Mouse (Mus musculus): ENCODE results near the gene Zfp536. TPM values are rescaled to one million over a fixed set of nuclear protein-coding genes. Genes with fewer than 3 reads are reported as not detected.

Zfp536 gene
- polyA plus RNA-seq, 1 experiment from 2014 or later = 3.3 TPM

DNA sequence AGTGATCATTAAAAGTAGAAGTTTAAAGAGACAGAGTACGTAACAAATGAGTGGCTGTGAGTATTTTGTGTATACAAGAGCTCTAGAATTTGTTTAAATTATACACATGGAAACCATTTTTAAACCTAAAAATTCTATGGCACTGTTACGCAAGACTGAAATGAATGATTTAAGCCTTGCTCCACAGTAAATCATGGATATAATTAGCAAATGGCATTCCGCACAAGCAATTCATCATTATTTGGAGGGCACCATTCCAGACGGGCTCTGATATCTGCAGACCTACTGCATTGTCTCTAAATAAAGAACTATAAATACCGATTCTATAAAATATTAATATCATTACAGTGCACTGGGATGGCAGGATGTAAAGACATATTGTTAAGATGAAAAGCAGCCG, 292.3 kb downstream of the Zfp536 start:
- 58% methylated on average over 6 of the region's 6 CpGs for WGBS
- Histone ChIP-seq H3K9ac (ENCODE audit: low read depth, low read length) (no peak overlapping the region), H3K4me2 (replicated peaks; ENCODE audit: low read depth) (no peak overlapping the region), H3K4me1 (replicated peaks; ENCODE audit: control insufficient read depth, insufficient read depth, low read length) (no peaks in the 10 kb centered on the region), H3K27ac (ENCODE audit: low read depth, low read length) (no peak overlapping the region), H3K4me3 (ENCODE audit: low read depth, low read length) (no peak overlapping the region), H3K27me3 (replicated peaks; ENCODE audit: control insufficient read depth, insufficient read depth, low read length) (no peaks in the 10 kb centered on the region), H3K9me3 (ENCODE audit: control insufficient read depth) (no peaks in the 10 kb centered on the region), H3K36me3 (ENCODE audit: control insufficient read depth, insufficient read depth) (no peaks in the 10 kb centered on the region)
- ATAC-seq = no peak
- TF ChIP-seq CTCF (IDR thresholded peaks at IDR 0.05; ENCODE audit: low read depth) = no peak

DNA sequence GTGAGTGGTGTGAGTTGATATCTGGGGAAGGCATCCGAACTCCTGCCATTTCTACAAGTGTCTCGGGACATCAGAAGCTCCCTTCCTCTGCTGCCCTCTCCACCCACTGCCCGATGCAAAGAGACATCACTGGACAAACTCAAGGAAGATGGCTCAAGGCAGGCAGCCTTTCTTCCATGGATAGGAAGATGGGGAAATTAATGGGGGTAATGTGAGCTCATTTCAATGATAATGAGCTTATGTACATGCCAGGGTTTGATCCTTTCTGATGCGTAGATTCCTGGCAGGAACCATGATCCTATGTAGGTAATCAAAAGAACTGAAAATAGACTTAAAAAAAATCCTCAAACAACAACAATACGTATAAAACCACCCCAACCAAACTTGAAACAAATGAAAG, 296.1 kb downstream of the Zfp536 start:
- ATAC-seq = no peak
- H3K4me2 ChIP-seq (replicated peaks; ENCODE audit: low read depth) = no peak overlapping the region
- WGBS = 88% methylated on average over 5 of the region's 5 CpGs
- H3K9ac ChIP-seq (ENCODE audit: low read depth, low read length) = no peak overlapping the region
- no peaks in the 10 kb centered on the region for H3K9me3 ChIP-seq (ENCODE audit: control insufficient read depth)
- no peak overlapping the region for H3K27ac ChIP-seq (ENCODE audit: low read depth, low read length)
- H3K4me1 ChIP-seq (replicated peaks; ENCODE audit: control insufficient read depth, insufficient read depth, low read length) = no peaks in the 10 kb centered on the region
- H3K27me3 ChIP-seq (replicated peaks; ENCODE audit: control insufficient read depth, insufficient read depth, low read length) = no peaks in the 10 kb centered on the region
- no peak for TF ChIP-seq CTCF (IDR thresholded peaks at IDR 0.05; ENCODE audit: low read depth)
- H3K4me3 ChIP-seq (ENCODE audit: low read depth, low read length) = no peak overlapping the region
- H3K36me3 ChIP-seq (ENCODE audit: control insufficient read depth, insufficient read depth) = no peaks in the 10 kb centered on the region

DNA sequence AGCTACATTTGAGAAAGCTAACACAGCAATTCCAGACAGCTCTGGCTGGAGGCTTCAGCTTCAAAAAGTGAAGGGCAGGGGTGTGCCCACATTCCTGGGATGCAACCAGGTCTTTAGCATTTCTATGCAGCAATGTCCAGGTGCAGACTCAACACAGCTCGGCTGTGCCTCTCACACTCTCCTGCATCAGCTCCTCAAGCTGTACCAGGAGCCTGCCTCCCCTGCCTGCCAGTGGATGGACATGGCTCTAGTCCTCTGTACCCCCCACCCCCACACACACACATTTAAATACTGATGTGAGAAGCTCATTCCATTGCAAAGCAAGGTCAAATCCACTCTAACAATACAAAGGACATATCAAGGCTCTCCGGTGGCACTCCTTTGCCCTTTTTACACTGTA, 298.0 kb downstream of the Zfp536 start:
- WGBS = 78% methylated on average over 2 of the region's 2 CpGs
- Histone ChIP-seq H3K9me3 (ENCODE audit: control insufficient read depth) (no peaks in the 10 kb centered on the region), H3K27me3 (replicated peaks; ENCODE audit: control insufficient read depth, insufficient read depth, low read length) (no peaks in the 10 kb centered on the region), H3K4me1 (replicated peaks; ENCODE audit: control insufficient read depth, insufficient read depth, low read length) (no peaks in the 10 kb centered on the region), H3K4me2 (replicated peaks; ENCODE audit: low read depth) (no peak overlapping the region), H3K36me3 (ENCODE audit: control insufficient read depth, insufficient read depth) (no peaks in the 10 kb centered on the region), H3K9ac (ENCODE audit: low read depth, low read length) (no peak overlapping the region), H3K27ac (ENCODE audit: low read depth, low read length) (no peak overlapping the region), H3K4me3 (ENCODE audit: low read depth, low read length) (no peak overlapping the region)
- ATAC-seq = no peak
- TF ChIP-seq CTCF (IDR thresholded peaks at IDR 0.05; ENCODE audit: low read depth) = no peak

DNA sequence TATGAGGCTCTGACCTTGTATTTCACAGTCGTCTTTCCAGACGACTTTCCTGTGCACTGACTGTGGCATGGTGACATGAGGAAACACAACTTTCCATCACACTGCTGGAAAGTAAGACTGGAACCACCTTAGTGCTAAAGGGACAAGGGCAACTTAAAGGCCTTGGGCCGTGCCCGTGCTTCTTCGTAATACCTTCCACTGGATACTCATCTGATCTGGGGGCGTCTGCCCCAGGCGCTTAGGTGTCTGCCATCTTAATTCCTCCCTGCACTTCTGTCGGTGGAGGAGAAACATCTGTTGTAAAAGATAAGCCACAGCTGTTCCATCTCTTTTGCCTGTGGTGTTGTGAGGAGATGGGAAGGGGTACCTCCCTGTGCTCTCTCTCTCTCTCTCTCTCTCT, 299.2 kb downstream of the Zfp536 start:
- Histone ChIP-seq H3K27me3 (replicated peaks; ENCODE audit: control insufficient read depth, insufficient read depth, low read length) (no peaks in the 10 kb centered on the region), H3K4me3 (ENCODE audit: low read depth, low read length) (no peak overlapping the region), H3K9me3 (ENCODE audit: control insufficient read depth) (no peaks in the 10 kb centered on the region), H3K4me2 (replicated peaks; ENCODE audit: low read depth) (no peak overlapping the region), H3K9ac (ENCODE audit: low read depth, low read length) (no peak overlapping the region), H3K27ac (ENCODE audit: low read depth, low read length) (no peak overlapping the region), H3K36me3 (ENCODE audit: control insufficient read depth, insufficient read depth) (no peaks in the 10 kb centered on the region), H3K4me1 (replicated peaks; ENCODE audit: control insufficient read depth, insufficient read depth, low read length) (no peaks in the 10 kb centered on the region)
- WGBS = 66% methylated on average over 8 of the region's 8 CpGs
- no peak for ATAC-seq
- TF ChIP-seq CTCF (IDR thresholded peaks at IDR 0.05; ENCODE audit: low read depth) = no peak

DNA sequence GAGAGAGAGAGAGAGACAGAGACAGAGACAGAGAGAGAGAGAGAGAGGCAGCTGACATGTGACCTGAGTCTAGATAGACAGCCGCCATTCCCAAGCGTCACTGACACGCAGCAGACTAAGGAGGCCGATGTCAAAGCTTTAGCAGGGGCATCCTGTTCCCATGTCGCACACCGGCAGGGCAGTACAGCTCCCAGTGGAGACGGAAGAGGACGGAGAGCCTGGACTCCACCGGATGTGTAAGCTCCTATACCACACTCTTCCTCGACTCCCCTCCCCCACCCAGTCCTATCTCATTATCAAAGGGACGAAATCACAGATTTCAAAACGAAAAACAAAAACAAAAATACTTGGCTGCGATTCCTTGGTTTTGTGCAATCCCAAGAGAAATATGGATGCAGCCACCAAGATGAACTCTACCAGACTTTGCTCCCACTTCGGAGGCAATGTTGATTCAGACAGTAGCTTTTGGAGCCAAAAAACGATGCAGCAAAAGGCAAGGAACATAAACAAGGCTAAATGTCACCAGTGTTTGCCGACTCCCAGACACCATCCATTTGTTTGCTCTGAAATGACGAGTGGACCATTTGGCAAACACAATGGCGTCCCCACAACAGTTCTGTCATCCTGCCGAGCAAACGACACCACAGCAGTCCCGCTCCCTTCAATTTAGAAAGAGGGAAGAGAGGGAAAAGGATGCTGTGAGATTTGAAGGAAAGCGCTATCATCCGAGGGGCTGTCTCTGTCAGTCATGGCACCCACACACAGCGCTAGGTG, 299.9 kb downstream of the Zfp536 start:
- Histone ChIP-seq H3K36me3 (ENCODE audit: control insufficient read depth, insufficient read depth) (no peaks in the 10 kb centered on the region), H3K9ac (ENCODE audit: low read depth, low read length) (no peak overlapping the region), H3K4me1 (replicated peaks; ENCODE audit: control insufficient read depth, insufficient read depth, low read length) (no peaks in the 10 kb centered on the region), H3K4me3 (ENCODE audit: low read depth, low read length) (no peak overlapping the region), H3K9me3 (ENCODE audit: control insufficient read depth) (no peaks in the 10 kb centered on the region), H3K27ac (ENCODE audit: low read depth, low read length) (no peak overlapping the region), H3K27me3 (replicated peaks; ENCODE audit: control insufficient read depth, insufficient read depth, low read length) (no peaks in the 10 kb centered on the region), H3K4me2 (replicated peaks; ENCODE audit: low read depth) (no peak overlapping the region)
- ATAC-seq = no peak
- WGBS = 54% methylated on average over 24 of the region's 24 CpGs
- TF ChIP-seq CTCF (IDR thresholded peaks at IDR 0.05; ENCODE audit: low read depth) = no peak

DNA sequence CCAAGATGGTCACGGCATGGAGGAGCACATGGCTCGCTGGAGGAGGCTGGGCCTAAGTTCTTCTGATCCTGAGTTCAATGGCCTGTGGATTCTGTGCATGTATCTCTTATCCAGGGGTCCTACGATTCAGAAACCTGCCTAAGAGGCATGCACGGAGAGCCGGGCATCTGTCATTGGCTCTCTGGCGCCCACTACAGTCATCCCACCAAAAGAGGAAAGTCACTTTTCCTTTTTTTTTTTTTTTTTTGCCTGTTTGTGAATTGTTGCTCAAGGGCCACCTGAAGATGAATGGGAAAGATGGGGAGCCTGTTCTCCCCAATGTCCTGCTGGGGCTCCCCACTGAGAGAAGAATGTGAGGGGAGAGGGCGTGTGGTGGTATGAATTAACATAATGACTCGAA, 301.7 kb downstream of the Zfp536 start:
- Histone ChIP-seq H3K9me3 (ENCODE audit: control insufficient read depth) (no peaks in the 10 kb centered on the region), H3K4me2 (replicated peaks; ENCODE audit: low read depth) (no peak overlapping the region), H3K9ac (ENCODE audit: low read depth, low read length) (no peak overlapping the region), H3K4me1 (replicated peaks; ENCODE audit: control insufficient read depth, insufficient read depth, low read length) (no peaks in the 10 kb centered on the region), H3K4me3 (ENCODE audit: low read depth, low read length) (no peak overlapping the region), H3K27ac (ENCODE audit: low read depth, low read length) (no peak overlapping the region), H3K27me3 (replicated peaks; ENCODE audit: control insufficient read depth, insufficient read depth, low read length) (no peaks in the 10 kb centered on the region), H3K36me3 (ENCODE audit: control insufficient read depth, insufficient read depth) (no peaks in the 10 kb centered on the region)
- TF ChIP-seq CTCF (IDR thresholded peaks at IDR 0.05; ENCODE audit: low read depth) = no peak
- 56% methylated on average over 8 of the region's 8 CpGs for WGBS
- ATAC-seq = no peak
